Mouse (Mus musculus) stomach, postnatal 0 days (tissue): Measurements from ENCODE around the gene Olfr585.

ENCODE experiments used
- CTCF ChIP-seq: IDR thresholded peaks from 2 replicates; pipeline ENCODE4 v1.5.1; 2016; ENCODE audit warnings: antibody characterized with exemption, low read depth, mild to moderate bottlenecking, moderate library complexity
- EP300 ChIP-seq: optimal IDR thresholded peaks from 2 replicates; pipeline ENCODE3; 2016; ENCODE audit warnings: antibody characterized with exemption

- no peak for TF ChIP-seq CTCF
- TF ChIP-seq EP300: no peak
These were observed 28.0 kb downstream of the Olfr585 start, which contains the start of gene Olfr586 for GRCm38 (mm10) chr7:103125538-103125937.
